Mouse (Mus musculus) layer of hippocampus, adult 18-20 months (tissue): ENCODE measurements around the gene Sco1. TPM values are rescaled to one million over a fixed set of nuclear protein-coding genes. Genes with fewer than 3 reads are reported as not detected.

Experiments
- DNase-seq, 2 experiments: peaks; one replicate each; pipeline ENCODE4 v3.0.0; 2022; ENCODE audit warnings: low spot score in 2 of 2
- microRNA-seq, 2 experiments: library from miRNA; unstranded; fragments of <30 nt; microRNA quantifications; one replicate each; pipeline ENCODE4 v1.2.0; 2021
- total RNA-seq, 2 experiments: library from RNA; stranded (reverse); gene quantifications; 2 replicates each; pipeline ENCODE4 v1.2.3; 2021

Gene Sco1
- total RNA-seq, 2 experiments from 2014 or later = 10.3 TPM

GRCm38 (mm10) chr11:67113381-67113780 is 60.9 kb downstream of the Sco1 start:
- DNase-seq = no peak

- no peak for DNase-seq
Observed at GRCm38 (mm10) chr11:67114261-67114660, 61.8 kb downstream of the Sco1 start.

- DNase-seq = no peak
Observed at GRCm38 (mm10) chr11:67114901-67115300, 62.4 kb downstream of the Sco1 start.

Small RNA genes within 50 kb of the gene (microRNA-seq; reads per million reads assigned to microRNA genes)
- 0 to 0.25 reads per million in 2 experiments for gene Mir6923

Other genes with a start within 250 kb of the Sco1 start
- 1 to 10 TPM; 1.7 to 2.1 TPM for gene Pirt, start 140.7 kb upstream of the Sco1 start, total RNA-seq
- gene Tmem238l, start 96.0 kb upstream of the Sco1 start, total RNA-seq = not detected
- under 1 TPM; 0.61 to 0.67 TPM for gene Tmem220, start 27.5 kb upstream of the Sco1 start, total RNA-seq
- 10 to 100 TPM; 21.1 to 23.0 TPM for gene Adprm, start 76 bp upstream of the Sco1 start, total RNA-seq
- gene Myh3, start 25.6 kb downstream of the Sco1 start, total RNA-seq = under 1 TPM; 0.57 to 0.61 TPM
- gene Myh2, start 118.4 kb downstream of the Sco1 start, total RNA-seq = under 1 TPM; 0.15 to 0.25 TPM
- gene Myh1, start 147.4 kb downstream of the Sco1 start, total RNA-seq = under 1 TPM; 0.10 to 0.17 TPM
- gene Myh4, start 185.4 kb downstream of the Sco1 start, total RNA-seq = under 1 TPM; 0.10 to 0.15 TPM
- gene Myh8, start 224.5 kb downstream of the Sco1 start, total RNA-seq = 1 to 10 TPM; 1.4 to 1.6 TPM